Mouse (Mus musculus) testis, adult 2 months (tissue): ENCODE measurements around the gene Chst11.

Experiments used
- CTCF ChIP-seq: fragments of 200-500 bp; IDR thresholded peaks from 2 replicates; pipeline ENCODE4 v1.5.1; 2012; ENCODE audit warnings: low read depth, mild to moderate bottlenecking, inconsistent platforms, low read length, moderate library complexity; ENCODE audit not compliant: control insufficient read depth, insufficient read depth, insufficient replicate concordance
- POLR2A ChIP-seq: fragments of 200-500 bp; IDR thresholded peaks from 2 replicates; pipeline ENCODE4 v1.6.1; 2012; ENCODE audit warnings: low read depth, mild to moderate bottlenecking, inconsistent platforms, low read length, moderate library complexity; ENCODE audit not compliant: control insufficient read depth

DNA sequence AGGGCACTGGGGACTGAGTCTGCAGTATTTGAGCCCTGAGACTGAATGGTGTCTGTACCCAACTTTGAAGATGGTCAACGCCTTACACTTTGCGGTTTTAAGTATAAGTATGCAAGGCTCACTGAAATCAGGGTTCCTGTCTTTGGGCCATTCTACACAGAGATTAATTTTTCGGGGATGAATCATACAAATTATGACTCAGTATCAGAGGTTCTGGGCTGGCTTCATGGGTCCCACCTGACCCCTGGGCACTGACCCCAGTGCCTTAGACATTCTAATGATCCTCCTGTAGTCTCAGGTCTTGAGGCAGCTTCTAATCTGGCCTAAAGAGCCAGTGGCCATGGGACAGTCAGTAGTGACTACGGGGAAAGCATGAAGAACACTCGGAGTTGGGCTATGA lies 203.8 kb downstream of the Chst11 start:
- no peak for TF ChIP-seq CTCF
- TF ChIP-seq POLR2A, result no peak
